Mouse (Mus musculus): ENCODE data around the gene Nox4. TPM values are rescaled to one million over a fixed set of nuclear protein-coding genes. Genes with fewer than 3 reads are reported as not detected.
"Not testable (repeated sequence)": the region's sequence is repeated elsewhere in the genome, so short reads cannot be mapped to it uniquely, and the experiment has no call there.

Nox4 gene
- polyA plus RNA-seq, 1 experiment from 2014 or later: 2.8 TPM

- not testable (repeated sequence) for H3K36me3 ChIP-seq (ENCODE audit: control insufficient read depth, insufficient read depth, low read length); H3K4me2 ChIP-seq (ENCODE audit: low read length); DNase-seq; H3K27me3 ChIP-seq (ENCODE audit: control insufficient read depth, insufficient read depth, low read length); ATAC-seq (ENCODE audit: low FRiP score, low TSS enrichment); H3K9ac ChIP-seq (replicated peaks; ENCODE audit: low read length); H3K4me1 ChIP-seq (ENCODE audit: control insufficient read depth, insufficient read depth, low read length); H3K27ac ChIP-seq (replicated peaks; ENCODE audit: low read depth, low read length); H3K4me3 ChIP-seq (replicated peaks; ENCODE audit: low read depth, low read length); H3K9me3 ChIP-seq (ENCODE audit: control insufficient read depth, low read length)
- 16% methylated on average over 4 of the region's 4 CpGs for WGBS
Observed at GRCm38 (mm10) chr7:87411373-87411772, 165.5 kb downstream of the Nox4 start.

- 72% methylated on average over 1 of the region's 1 CpGs for WGBS
Observed at GRCm38 (mm10) chr7:87413271-87413670, 167.4 kb downstream of the Nox4 start.

More at GRCm38 (mm10) chr7:87413271-87413670, 167.4 kb downstream of the Nox4 start:
- no peak for ATAC-seq (ENCODE audit: low FRiP score, low TSS enrichment)
- H3K36me3 ChIP-seq (ENCODE audit: control insufficient read depth, insufficient read depth, low read length): no peaks in the 10 kb centered on the region
- no peaks in the 10 kb centered on the region for H3K9me3 ChIP-seq (ENCODE audit: control insufficient read depth, low read length)
- no peak overlapping the region for H3K4me2 ChIP-seq (ENCODE audit: low read length)
- H3K9ac ChIP-seq (replicated peaks; ENCODE audit: low read length): no peak overlapping the region
- H3K4me3 ChIP-seq (replicated peaks; ENCODE audit: low read depth, low read length): no peak overlapping the region
- no peaks in the 10 kb centered on the region for H3K4me1 ChIP-seq (ENCODE audit: control insufficient read depth, insufficient read depth, low read length)
- no peak for DNase-seq
- H3K27ac ChIP-seq (replicated peaks; ENCODE audit: low read depth, low read length): no peak overlapping the region
- H3K27me3 ChIP-seq (ENCODE audit: control insufficient read depth, insufficient read depth, low read length): no peaks in the 10 kb centered on the region

Other genes starting within 250 kb of the Nox4 start
- gene Vmn2r79, start 250.0 kb upstream of the Nox4 start, polyA plus RNA-seq (2014; fragmentation: Nextera tagmentation; extraction: Ambion mirVana): not detected in 2 replicates
- 0.16 TPM in 1 of 2 replicates, not detected in the other for gene Tyr, start 247.4 kb downstream of the Nox4 start, polyA plus RNA-seq (2014; fragmentation: Nextera tagmentation; extraction: Ambion mirVana)